Mouse (Mus musculus): ENCODE measurements around the gene Calm3. TPM values are rescaled to one million over a fixed set of nuclear protein-coding genes. Genes with fewer than 3 reads are reported as not detected.

The Calm3 gene
- polyA plus RNA-seq (2012; rRNA removed) = 330 and 348 TPM in 2 replicates

DNA sequence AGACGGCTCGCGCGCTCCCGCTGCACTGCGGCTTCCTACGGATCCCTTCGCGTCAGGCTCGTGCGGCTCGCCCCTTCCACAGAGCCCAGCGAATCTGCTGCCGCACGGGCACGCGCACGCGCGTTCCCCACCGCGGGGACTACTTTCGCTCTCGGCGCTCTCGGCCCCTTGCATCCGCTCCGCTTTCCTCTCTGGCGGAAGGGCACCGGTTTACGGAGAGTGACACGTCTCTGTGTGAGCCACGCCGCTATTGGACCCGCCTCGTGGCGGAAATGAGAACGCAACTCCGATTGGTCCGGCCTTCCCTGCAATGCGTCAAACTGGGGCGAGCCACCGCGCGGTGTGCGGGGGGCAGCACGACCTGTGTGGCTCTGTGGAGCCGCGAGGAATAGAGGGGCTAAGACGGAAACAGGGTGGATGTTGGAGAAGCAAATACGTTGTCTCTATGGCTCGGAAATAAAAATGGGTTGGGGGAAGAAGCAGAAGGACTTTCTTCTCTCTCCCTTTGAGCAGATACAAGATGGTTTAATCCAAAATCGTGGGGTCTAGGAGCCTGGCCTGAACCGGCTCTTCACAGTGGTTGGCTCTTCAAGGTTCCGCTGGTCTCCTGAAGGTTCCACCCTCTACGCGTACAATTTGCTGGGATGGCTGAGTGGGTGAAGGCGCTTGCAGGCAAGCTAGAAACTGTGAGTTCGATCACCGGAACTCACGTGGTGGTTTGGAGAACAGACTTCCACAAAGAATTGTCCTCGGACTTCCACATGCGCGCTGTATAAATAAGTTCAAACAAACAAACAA is at the start of gene Calm3:
Gene Calm3 (minus strand): TSS at position 78 of the 798 bp plus-strand sequence.

DNA sequence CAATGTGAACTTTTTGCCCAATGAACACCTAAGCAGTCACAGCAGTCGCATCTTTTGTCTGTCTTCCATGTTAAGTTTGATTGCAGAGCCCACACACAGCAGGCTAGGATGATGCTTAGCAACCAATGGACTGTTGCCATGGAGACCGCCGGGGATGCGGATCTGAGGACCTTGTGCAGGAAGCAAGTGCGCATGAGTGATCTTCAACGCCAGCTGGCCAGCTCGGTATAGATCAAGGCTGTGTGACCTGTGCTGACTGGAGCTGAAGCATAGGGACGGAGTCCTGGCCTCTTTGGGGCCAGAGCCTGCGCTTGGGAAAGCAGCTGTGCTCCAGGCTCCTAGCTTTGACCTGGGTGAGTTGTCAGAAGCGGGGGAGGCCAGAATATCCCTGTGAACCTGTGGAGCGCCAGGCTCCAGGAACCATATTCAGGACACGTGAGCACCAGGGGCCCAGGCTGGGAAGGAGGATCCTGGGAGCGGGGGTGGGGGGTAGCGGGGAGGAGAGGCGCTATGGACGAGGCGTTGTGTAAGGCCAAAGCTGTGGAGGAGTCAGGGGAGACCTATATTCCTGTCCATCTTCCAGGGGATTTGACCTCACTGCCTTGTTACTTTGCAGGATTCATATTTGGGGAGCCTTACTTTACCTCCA is 35.7 kb upstream of the Calm3 start, which contains the start of gene Pnmal1:
Gene Pnmal1 (plus strand): TSS at position 141 of the 649 bp plus-strand sequence.

DNA sequence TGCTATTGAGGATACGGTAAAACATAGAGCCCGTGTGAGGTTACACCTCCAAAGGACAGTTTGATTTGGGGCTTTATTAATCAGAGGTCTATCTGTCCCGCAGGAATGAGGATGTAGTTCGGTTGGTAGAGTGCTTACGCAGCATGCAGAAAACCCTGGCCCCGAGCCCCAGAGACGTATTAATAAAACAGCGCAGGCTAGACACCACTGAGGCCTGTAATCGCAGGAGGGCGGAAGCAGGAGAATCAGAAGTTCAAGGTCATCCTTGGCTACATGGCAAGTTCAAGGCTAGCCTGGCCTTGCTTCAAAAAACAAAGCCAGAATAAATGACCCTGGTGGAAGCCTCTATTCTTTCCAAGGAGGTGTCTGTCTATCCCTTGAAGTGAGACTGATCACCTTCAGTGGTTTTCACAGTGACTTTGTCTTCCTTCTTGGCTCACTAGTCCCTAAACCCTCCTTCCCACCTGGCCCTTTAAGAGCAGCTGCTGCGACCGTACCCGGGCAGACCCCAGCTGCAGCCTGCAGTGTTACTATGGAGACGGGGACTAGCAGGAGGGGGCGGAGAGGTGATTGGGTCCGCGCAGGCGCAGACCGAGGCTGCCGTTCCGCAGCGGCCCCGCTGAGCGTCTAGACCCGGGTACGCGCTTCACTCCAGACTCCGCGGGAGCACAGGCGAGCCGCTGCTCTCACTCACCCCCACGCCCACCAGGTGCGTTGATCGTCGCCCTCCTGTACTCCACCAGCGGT is 20.3 kb upstream of the Calm3 start, which contains the start of gene Pnmal2:
Gene Pnmal2 (plus strand): TSS at position 622 of the 747 bp plus-strand sequence.

DNA sequence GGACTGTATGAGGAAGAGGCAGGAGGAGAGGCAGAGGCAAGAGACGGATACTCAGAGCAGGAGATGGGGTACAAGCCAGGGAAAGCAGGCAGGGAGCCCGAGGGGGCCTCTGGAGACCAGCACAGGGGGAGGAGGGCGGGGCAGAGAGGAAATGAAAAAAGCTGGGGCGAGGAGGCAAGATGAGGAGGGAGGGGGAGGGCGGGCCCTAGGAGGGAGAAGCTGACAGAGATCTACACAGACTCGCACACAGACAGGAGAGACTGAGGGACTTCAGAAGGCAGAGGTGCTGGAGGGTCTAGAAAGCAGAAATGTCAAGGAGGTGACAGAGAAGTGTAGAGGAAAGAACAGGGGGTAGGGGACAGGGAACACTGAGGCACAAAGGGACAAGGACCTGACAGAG is 17.6 kb downstream of the Calm3 start, which contains the start of gene Ptgir:
Gene Ptgir (plus strand): TSS at position 210 of the 400 bp plus-strand sequence.

DNA sequence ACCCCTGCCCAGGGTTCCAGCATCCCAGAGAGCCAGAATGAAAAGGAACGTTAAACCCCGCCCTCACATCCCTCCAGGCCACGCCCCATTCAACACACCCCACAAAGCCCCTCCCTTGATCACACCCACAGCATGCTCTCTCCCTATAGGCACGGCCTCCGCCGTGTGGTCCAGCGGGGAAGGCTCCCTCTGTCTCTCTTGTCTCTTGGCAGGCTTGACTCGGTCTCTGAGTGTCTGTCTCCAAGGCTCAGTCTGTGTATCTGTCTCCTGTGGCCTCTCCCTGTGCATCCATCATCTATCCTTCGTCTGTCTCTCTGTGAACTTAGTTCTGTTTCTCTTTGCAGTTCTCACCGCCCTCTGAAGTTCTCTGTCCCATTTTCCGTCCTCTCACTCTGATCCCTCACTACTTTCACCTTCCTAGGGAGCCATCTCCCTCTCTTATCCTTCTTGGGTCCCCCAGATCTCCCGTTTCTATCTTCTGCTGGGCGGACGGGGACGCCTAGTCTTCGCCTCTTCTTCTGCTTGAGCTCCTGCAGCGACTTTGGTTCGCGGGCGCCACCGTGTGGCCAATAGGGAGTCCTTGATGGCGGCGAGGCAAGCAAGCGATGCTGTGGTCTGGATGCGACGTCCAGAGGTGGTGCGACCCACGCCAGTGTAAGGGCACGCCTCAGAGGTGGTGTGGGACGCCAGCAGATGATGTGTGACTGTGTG is 32.1 kb downstream of the Calm3 start, which contains the start of gene Gng8:
Gene Gng8 (plus strand): TSS at position 146 of the 711 bp plus-strand sequence.

DNA sequence AGATGAGACGGTGACA is 48.8 kb downstream of the Calm3 start, which contains the start of gene Dact3:
Gene Dact3 (plus strand): TSS at position 8 of the 16 bp plus-strand sequence.

Other genes with a start within 250 kb of the Calm3 start
- not detected in 2 replicates for gene Ceacam15, start 248.4 kb downstream of the Calm3 start, polyA plus RNA-seq (2012; rRNA removed)
- gene Ceacam9, start 202.2 kb downstream of the Calm3 start, polyA plus RNA-seq (2012; rRNA removed) = not detected in 2 replicates
- gene Ap2s1, start 185.7 kb downstream of the Calm3 start, polyA plus RNA-seq (2012; rRNA removed) = 256 and 284 TPM in 2 replicates
- 61.6 and 64.9 TPM in 2 replicates for gene Slc1a5, start 142.8 kb downstream of the Calm3 start, polyA plus RNA-seq (2012; rRNA removed)
- 177 and 182 TPM in 2 replicates for gene Strn4, start 108.2 kb downstream of the Calm3 start, polyA plus RNA-seq (2012; rRNA removed)
- 29.3 and 35.3 TPM in 2 replicates for gene Fkrp, start 107.4 kb downstream of the Calm3 start, polyA plus RNA-seq (2012; rRNA removed)
- 17.6 and 18.1 TPM in 2 replicates for gene Prkd2, start 81.2 kb downstream of the Calm3 start, polyA plus RNA-seq (2012; rRNA removed)
- 40.8 and 52.2 TPM in 2 replicates for gene Dact3, start 48.8 kb downstream of the Calm3 start, polyA plus RNA-seq (2012; rRNA removed)
- 33.1 and 38.4 TPM in 2 replicates for gene Gng8, start 32.3 kb downstream of the Calm3 start, polyA plus RNA-seq (2012; rRNA removed)
- 0.94 and 1.0 TPM in 2 replicates for gene Ptgir, start 17.6 kb downstream of the Calm3 start, polyA plus RNA-seq (2012; rRNA removed)
- 10.3 and 15.8 TPM in 2 replicates for gene Pnmal2, start 20.6 kb upstream of the Calm3 start, polyA plus RNA-seq (2012; rRNA removed)
- gene Pnmal1, start 35.6 kb upstream of the Calm3 start, polyA plus RNA-seq (2012; rRNA removed) = 7.1 and 14.8 TPM in 2 replicates
- 3.1 and 4.9 TPM in 2 replicates for gene Gm42372, start 59.0 kb upstream of the Calm3 start, polyA plus RNA-seq (2012; rRNA removed)
- gene Ccdc8, start 68.6 kb upstream of the Calm3 start, polyA plus RNA-seq (2012; rRNA removed) = 16.4 and 22.4 TPM in 2 replicates
- gene Ppp5c, start 103.8 kb upstream of the Calm3 start, polyA plus RNA-seq (2012; rRNA removed) = 128 and 142 TPM in 2 replicates
- 5.5 and 10.6 TPM in 2 replicates for gene Hif3a, start 138.3 kb upstream of the Calm3 start, polyA plus RNA-seq (2012; rRNA removed)
- gene Psg16, start 149.9 kb upstream of the Calm3 start, polyA plus RNA-seq (2012; rRNA removed) = 0.18 and 0.27 TPM in 2 replicates
- gene Ceacam3, start 226.2 kb upstream of the Calm3 start, polyA plus RNA-seq (2012; rRNA removed) = 0.04 TPM in 1 of 2 replicates, not detected in the other

Data from central nervous system, embryonic 11.5 days (tissue).